Mouse (Mus musculus) embryonic facial prominence, embryonic 15.5 days (tissue): Measurements from ENCODE around the gene Capn15. TPM values are rescaled to one million over a fixed set of nuclear protein-coding genes. Genes with fewer than 3 reads are reported as not detected.

Experiments
- ATAC-seq: fragments of 200-750 bp; cut with Nextera tagmentation; 2 replicates; pipeline ENCODE4 v1.8.0; 2017; ENCODE audit warnings: low read depth, moderate TSS enrichment; ENCODE audit not compliant: insufficient number of reproducible peaks, low FRiP score, low TSS enrichment
- H3K27ac ChIP-seq: fragments of 300-500 bp; sonication (generic); replicated peaks from 2 replicates; pipeline ENCODE4 v1.5.1; 2015; ENCODE audit warnings: mild to moderate bottlenecking, inconsistent platforms
- H3K27me3 ChIP-seq: fragments of 300-500 bp; sonication (generic); 2 replicates; pipeline ENCODE4 v1.6.1; 2015; ENCODE audit warnings: inconsistent platforms
- H3K36me3 ChIP-seq: fragments of 300-500 bp; sonication (generic); 2 replicates; pipeline ENCODE4 v1.6.1; 2015; ENCODE audit warnings: mild to moderate bottlenecking, inconsistent platforms
- H3K4me1 ChIP-seq: fragments of 300-500 bp; sonication (generic); 2 replicates; pipeline ENCODE4 v1.6.1; 2015; ENCODE audit warnings: inconsistent platforms
- H3K4me2 ChIP-seq: fragments of 300-500 bp; sonication (generic); replicated peaks from 2 replicates; pipeline ENCODE4 v1.6.1; 2015; ENCODE audit warnings: mild to moderate bottlenecking, inconsistent platforms
- H3K4me3 ChIP-seq: fragments of 300-500 bp; sonication (generic); replicated peaks from 2 replicates; pipeline ENCODE4 v1.5.1; 2015; ENCODE audit warnings: mild to moderate bottlenecking, inconsistent platforms
- H3K9ac ChIP-seq: fragments of 300-500 bp; sonication (generic); 2 replicates; pipeline ENCODE4 v1.6.1; 2015; ENCODE audit warnings: inconsistent platforms
- H3K9me3 ChIP-seq: fragments of 300-500 bp; sonication (generic); replicated peaks from 2 replicates; pipeline ENCODE4 v1.6.1; 2016; ENCODE audit warnings: inconsistent platforms
- WGBS: fragments of 180-500 bp; shearing (Covaris S2); methylation state at CpG from one replicate; pipeline ENCODE4 v1.1.7; 2015; 5-methylcytosine and 5-hydroxymethylcytosine counted together
- polyA plus RNA-seq: library from polyadenylated mRNA; unstranded; fragments of >200 nt; fragmentation: Nextera tagmentation; extraction: Ambion mirVana; gene quantifications from 2 replicates; pipeline ENCODE4 v1.2.1, GENCODE M21; 2015

The Capn15 gene
- polyA plus RNA-seq, 1 experiment from 2014 or later: 29.8 TPM

DNA sequence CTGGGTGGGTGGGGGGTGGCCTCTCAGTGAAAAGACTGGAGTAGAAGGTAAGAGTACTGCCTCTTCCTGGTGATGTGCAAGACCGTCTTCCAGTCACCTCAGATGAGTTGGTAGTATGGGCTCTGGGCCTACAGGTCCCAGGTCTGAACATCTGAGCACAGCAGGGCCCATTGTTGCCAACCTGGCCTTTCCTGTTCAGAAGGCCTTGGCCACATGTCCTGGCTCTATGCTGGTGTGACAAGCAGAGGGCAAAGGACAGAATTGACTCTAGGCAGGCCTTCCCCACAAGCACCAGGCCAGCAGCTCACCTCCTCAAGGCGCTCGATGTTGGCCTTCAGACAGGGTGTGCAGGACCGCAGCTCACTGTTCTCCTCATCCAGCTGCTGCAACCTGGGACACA lies 6.7 kb upstream of the Capn15 start:
- no peak overlapping the region for H3K4me2 ChIP-seq
- WGBS: 97% methylated on average over 4 of the region's 4 CpGs
- no peak overlapping the region for H3K4me3 ChIP-seq
- H3K9me3 ChIP-seq: no peaks in the 10 kb centered on the region
- H3K9ac ChIP-seq: no peak overlapping the region
- H3K4me1 ChIP-seq: no peaks in the 10 kb centered on the region
- no peaks in the 10 kb centered on the region for H3K27me3 ChIP-seq
- ATAC-seq: no peak
- H3K27ac ChIP-seq: no peak overlapping the region
- H3K36me3 ChIP-seq: peaks cover 69% of the 10 kb centered on the region

DNA sequence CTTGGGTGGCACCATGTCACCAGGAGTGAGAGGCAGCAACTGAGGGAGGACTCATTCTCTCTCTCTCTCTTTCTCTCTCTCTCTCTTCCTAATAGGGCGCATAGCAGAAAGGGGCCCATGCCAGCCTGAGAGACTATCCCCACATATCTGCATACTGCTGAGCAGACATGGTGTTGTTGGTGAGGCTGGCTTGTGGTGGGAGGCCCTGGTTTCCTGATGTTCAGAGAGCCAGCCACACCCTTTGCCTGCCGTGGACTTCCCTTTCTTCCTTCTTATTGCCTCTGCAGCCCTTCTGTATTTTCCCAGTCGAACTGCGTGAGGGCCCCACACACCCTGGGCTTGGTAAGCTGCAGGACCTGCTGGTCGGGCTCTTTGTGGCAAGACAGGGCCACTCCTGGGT lies 4.7 kb upstream of the Capn15 start:
- Histone ChIP-seq H3K4me3 (no peak overlapping the region), H3K36me3 (peaks cover 58% of the 10 kb centered on the region), H3K4me1 (peaks cover 6% of the 10 kb centered on the region; the same call in 1 of the 2 replicates), H3K9ac (no peak overlapping the region), H3K27ac (no peak overlapping the region), H3K9me3 (no peaks in the 10 kb centered on the region), H3K4me2 (no peak overlapping the region), H3K27me3 (no peaks in the 10 kb centered on the region)
- no peak for ATAC-seq
- WGBS: 88% methylated on average over 5 of the region's 5 CpGs

DNA sequence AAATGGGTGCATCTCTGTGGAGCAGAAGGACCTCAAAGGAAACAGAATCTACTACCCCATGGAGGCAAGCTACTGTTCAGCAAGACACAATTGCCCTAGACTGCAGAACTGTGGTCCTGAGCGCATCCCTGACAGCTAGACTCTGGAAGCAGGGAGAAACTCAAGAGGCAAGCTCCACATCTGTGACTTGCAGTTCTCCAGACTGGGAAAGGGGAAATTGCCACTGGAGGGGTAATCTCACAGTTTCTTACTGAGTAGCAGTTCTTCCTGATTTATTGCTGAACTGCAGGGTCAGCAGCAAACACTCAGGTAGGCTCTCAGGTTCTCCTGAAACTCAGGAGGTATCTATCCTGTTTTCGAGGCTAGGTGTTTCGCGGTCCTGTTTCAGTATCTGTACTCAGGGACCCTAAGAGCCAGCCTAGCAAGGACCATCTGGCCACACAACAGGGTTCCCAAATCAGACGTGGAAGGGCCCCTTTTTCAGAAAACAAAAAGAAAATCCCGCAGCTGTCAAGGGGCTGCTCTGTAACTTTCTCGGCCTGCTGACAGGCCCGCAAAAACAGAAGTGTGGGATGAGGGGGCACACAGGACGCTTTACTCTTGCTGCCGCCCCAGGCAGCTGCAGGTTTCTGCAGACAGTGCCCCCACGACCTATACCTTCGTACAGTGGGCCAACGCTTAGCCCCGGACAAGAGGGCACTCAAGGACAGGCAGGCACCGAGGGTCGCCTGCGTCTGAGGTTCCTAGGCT lies 865 bp downstream of the Capn15 start:
- peak overlapping the region; percentile 89 for H3K27ac ChIP-seq
- peak overlapping the region; percentile 94 for H3K4me3 ChIP-seq
- H3K27me3 ChIP-seq: no peaks in the 10 kb centered on the region
- ATAC-seq: no peak; the same call in 1 of the 2 replicates
- H3K36me3 ChIP-seq: peaks cover 11% of the 10 kb centered on the region
- peaks cover 42% of the 10 kb centered on the region for H3K4me1 ChIP-seq
- peak overlapping the region; percentile 75 for H3K4me2 ChIP-seq
- H3K9me3 ChIP-seq: no peaks in the 10 kb centered on the region
- WGBS: 9% methylated on average over 17 of the region's 17 CpGs
- H3K9ac ChIP-seq: peak overlapping the region; percentile 83

GRCm38 (mm10) chr17:25984066-25984465 lies 1.5 kb downstream of the Capn15 start:
- Histone ChIP-seq H3K4me1 (peaks cover 45% of the 10 kb centered on the region), H3K27ac (peak overlapping the region; percentile 89; the same call in 1 of the 2 replicates), H3K27me3 (no peaks in the 10 kb centered on the region), H3K4me3 (peak overlapping the region; percentile 94), H3K4me2 (peak overlapping the region; percentile 75), H3K9ac (no peak overlapping the region), H3K9me3 (no peaks in the 10 kb centered on the region), H3K36me3 (0 out of 2 replicates have a peak, but pooled peaks cover 6% of the 10 kb centered on the region)
- 100% methylated on average over 1 of the region's 1 CpGs for WGBS
- no peak for ATAC-seq

DNA sequence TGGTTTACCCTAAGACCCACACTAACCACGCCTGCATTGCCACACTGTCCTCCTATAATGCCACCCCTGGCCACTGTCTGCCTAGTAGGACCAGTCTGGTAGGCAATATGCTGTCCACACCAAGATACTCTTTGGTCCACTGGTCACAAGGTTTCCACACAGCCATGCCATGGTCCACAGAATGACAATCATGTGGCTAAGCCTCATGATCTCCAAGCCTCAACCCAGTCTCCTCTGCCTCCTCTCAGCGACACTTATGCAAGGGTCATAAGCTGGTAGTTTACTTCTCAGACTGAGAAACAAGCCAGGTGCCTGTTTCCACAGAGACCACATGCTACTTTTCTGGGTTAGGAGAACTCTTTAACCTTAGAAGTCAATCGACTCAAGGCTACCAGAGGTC lies 2.7 kb downstream of the Capn15 start:
- 0 out of 2 replicates have a peak, but pooled peaks cover 4% of the 10 kb centered on the region for H3K36me3 ChIP-seq
- H3K4me3 ChIP-seq: no peak overlapping the region
- ATAC-seq: no peak
- H3K4me2 ChIP-seq: no peak overlapping the region
- H3K27me3 ChIP-seq: no peaks in the 10 kb centered on the region
- WGBS: 86% methylated on average over 3 of the region's 3 CpGs
- H3K27ac ChIP-seq: no peak overlapping the region
- H3K9me3 ChIP-seq: no peaks in the 10 kb centered on the region
- H3K9ac ChIP-seq: no peak overlapping the region
- H3K4me1 ChIP-seq: peaks cover 48% of the 10 kb centered on the region

- no peak overlapping the region for H3K9ac ChIP-seq
- peaks cover 47% of the 10 kb centered on the region for H3K4me1 ChIP-seq
- H3K4me3 ChIP-seq: no peak overlapping the region
- no peaks in the 10 kb centered on the region for H3K9me3 ChIP-seq
- no peak for ATAC-seq
- 83% methylated on average over 5 of the region's 5 CpGs for WGBS
- no peaks in the 10 kb centered on the region for H3K27me3 ChIP-seq
- no peak overlapping the region for H3K27ac ChIP-seq
- H3K36me3 ChIP-seq: 0 out of 2 replicates have a peak, but pooled peaks cover 4% of the 10 kb centered on the region
- no peak overlapping the region for H3K4me2 ChIP-seq
These were observed 4.7 kb downstream of the Capn15 start for GRCm38 (mm10) chr17:25980854-25981253.

DNA sequence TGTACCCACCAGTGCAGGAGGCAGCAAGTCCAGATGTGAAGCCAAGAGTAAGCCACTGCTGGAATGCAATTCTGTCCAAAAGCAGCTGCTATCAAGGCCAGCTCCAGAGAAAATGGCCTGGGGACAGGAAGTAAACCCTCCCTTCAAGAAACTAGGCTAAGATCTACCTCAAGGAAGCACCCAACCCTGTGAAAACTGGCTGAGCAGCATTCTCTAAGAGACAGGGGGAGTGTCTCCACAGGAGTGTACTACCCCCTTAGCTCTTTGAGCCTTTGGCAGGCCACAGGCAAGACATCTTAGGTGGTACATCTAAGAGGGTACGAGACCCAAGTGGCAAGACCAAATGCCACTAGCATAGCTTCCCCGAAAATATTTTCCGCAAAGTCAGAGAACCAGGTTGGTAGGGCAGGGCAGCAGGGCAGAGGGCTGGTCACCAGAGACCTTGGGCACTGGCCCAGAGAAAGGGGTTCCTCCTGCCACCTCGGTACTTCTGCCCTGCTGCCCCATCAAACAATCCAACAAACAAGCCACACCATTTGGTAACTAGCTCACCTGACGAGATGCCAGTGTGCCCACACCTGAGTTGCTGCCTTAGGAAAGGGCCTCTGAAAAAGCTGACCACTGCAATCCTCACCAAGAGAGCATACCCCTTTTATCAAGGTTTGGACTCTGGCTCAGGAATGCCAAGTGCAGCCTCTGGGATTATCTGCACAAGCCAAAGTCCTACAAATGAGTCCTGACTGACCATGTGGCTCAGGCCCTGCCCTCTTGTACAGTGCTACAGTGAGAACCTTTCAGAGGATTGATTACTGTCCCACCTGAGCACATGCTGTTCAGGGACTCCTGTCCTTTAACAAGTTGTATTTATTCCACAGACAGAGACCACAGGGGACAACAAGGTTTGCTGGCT lies 5.5 kb downstream of the Capn15 start:
- Histone ChIP-seq H3K27ac (0 out of 2 replicates have a peak overlapping the region, but pooled peaks have one; percentile 2), H3K9ac (no peak overlapping the region), H3K36me3 (0 out of 2 replicates have a peak, but pooled peaks cover 4% of the 10 kb centered on the region), H3K4me2 (no peak overlapping the region), H3K4me1 (peaks cover 47% of the 10 kb centered on the region), H3K4me3 (no peak overlapping the region), H3K27me3 (no peaks in the 10 kb centered on the region), H3K9me3 (no peaks in the 10 kb centered on the region)
- WGBS: 70% methylated on average over 5 of the region's 5 CpGs
- no peak for ATAC-seq

GRCm38 (mm10) chr17:25970954-25971707 lies 14.5 kb downstream of the Capn15 start:
- H3K4me3 ChIP-seq: no peak overlapping the region
- H3K4me1 ChIP-seq: 0 out of 2 replicates have a peak, but pooled peaks cover 14% of the 10 kb centered on the region
- no peak overlapping the region for H3K27ac ChIP-seq
- ATAC-seq: no peak
- no peak overlapping the region for H3K9ac ChIP-seq
- no peaks in the 10 kb centered on the region for H3K9me3 ChIP-seq
- 0 out of 2 replicates have a peak, but pooled peaks cover 5% of the 10 kb centered on the region for H3K36me3 ChIP-seq
- no peak overlapping the region for H3K4me2 ChIP-seq
- 78% methylated on average over 4 of the region's 4 CpGs for WGBS
- H3K27me3 ChIP-seq: no peaks in the 10 kb centered on the region

DNA sequence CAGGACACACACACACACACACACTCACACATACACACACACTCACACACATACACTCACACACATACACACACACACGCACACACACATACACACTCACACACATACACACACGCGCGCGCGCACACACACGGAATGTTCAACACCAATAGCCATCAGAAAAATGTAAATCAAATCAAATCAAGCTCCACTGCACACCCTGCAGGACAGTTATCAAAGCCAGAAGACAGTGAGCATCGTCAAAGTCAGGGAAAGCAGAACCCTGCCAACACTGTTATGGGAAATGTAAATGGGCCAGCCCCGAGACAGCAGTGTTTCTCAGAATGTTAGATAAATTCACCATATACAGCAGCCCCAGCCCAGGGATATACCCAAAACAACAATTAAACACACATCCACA lies 15.1 kb downstream of the Capn15 start:
- 87% methylated on average over 9 of the region's 9 CpGs for WGBS

GRCm38 (mm10) chr17:25968176-25968575 lies 17.4 kb downstream of the Capn15 start:
- Histone ChIP-seq H3K27ac (no peak overlapping the region), H3K36me3 (peaks cover 21% of the 10 kb centered on the region), H3K9ac (no peak overlapping the region), H3K9me3 (no peaks in the 10 kb centered on the region), H3K4me3 (no peak overlapping the region), H3K4me1 (0 out of 2 replicates have a peak, but pooled peaks cover 7% of the 10 kb centered on the region), H3K4me2 (no peak overlapping the region), H3K27me3 (no peaks in the 10 kb centered on the region)
- WGBS: 50% methylated on average over 1 of the region's 1 CpGs
- ATAC-seq: no peak

More for the DNA sequence above, 15.1 kb downstream of the Capn15 start:
- H3K4me1 ChIP-seq: 0 out of 2 replicates have a peak, but pooled peaks cover 14% of the 10 kb centered on the region
- H3K27me3 ChIP-seq: no peaks in the 10 kb centered on the region
- no peak overlapping the region for H3K27ac ChIP-seq
- no peaks in the 10 kb centered on the region for H3K9me3 ChIP-seq
- H3K4me2 ChIP-seq: no peak overlapping the region
- no peak overlapping the region for H3K4me3 ChIP-seq
- no peak for ATAC-seq
- 0 out of 2 replicates have a peak, but pooled peaks cover 5% of the 10 kb centered on the region for H3K36me3 ChIP-seq
- H3K9ac ChIP-seq: no peak overlapping the region
